Mouse (Mus musculus): ENCODE results near the gene Irf2bp2. TPM values are rescaled to one million over a fixed set of nuclear protein-coding genes. Genes with fewer than 3 reads are reported as not detected.

The Irf2bp2 gene
- polyA plus RNA-seq, 1 experiment from 2014 or later, result 16.1 TPM

- H3K9me3 ChIP-seq, result no peaks in the 10 kb centered on the region
- H3K27ac ChIP-seq, result peak overlapping the region; percentile 84
- 10% methylated on average over 4 of the region's 4 CpGs for WGBS
Observed at GRCm38 (mm10) chr8:126590599-126590998, 3.2 kb downstream of the Irf2bp2 start.

GRCm38 (mm10) chr8:126590024-126590529 lies 3.7 kb downstream of the Irf2bp2 start:
- H3K36me3 ChIP-seq, result peaks cover 6% of the 10 kb centered on the region; the same call in 1 of the 2 replicates
- H3K4me3 ChIP-seq (replicated peaks), result peak overlapping the region; percentile 99
- H3K4me1 ChIP-seq (replicated peaks), result peaks cover 25% of the 10 kb centered on the region
- peak overlapping the region; percentile 84 for H3K27ac ChIP-seq
- H3K4me2 ChIP-seq (replicated peaks), result peak overlapping the region; percentile 79
- peak overlapping the region; percentile 66 for H3K9ac ChIP-seq
- H3K9me3 ChIP-seq, result no peaks in the 10 kb centered on the region
- no peaks in the 10 kb centered on the region for H3K27me3 ChIP-seq (replicated peaks)
- whole genome bisulfite sequencing, result under 1% methylated on average over 14 of the region's 14 CpGs
- ATAC-seq, result no peak

More at GRCm38 (mm10) chr8:126590599-126590998, 3.2 kb downstream of the Irf2bp2 start:
- Histone ChIP-seq H3K27me3 (replicated peaks) (no peaks in the 10 kb centered on the region), H3K4me2 (replicated peaks) (peak overlapping the region; percentile 79), H3K36me3 (peaks cover 6% of the 10 kb centered on the region; the same call in 1 of the 2 replicates), H3K4me3 (replicated peaks) (peak overlapping the region; percentile 99), H3K4me1 (replicated peaks) (peaks cover 25% of the 10 kb centered on the region), H3K9ac (peak overlapping the region; percentile 66)
- no peak for ATAC-seq

- Histone ChIP-seq H3K4me1 (replicated peaks) (peaks cover 25% of the 10 kb centered on the region), H3K27ac (peak overlapping the region; percentile 84), H3K9me3 (no peaks in the 10 kb centered on the region), H3K4me2 (replicated peaks) (peak overlapping the region; percentile 79), H3K27me3 (replicated peaks) (no peaks in the 10 kb centered on the region), H3K9ac (peak overlapping the region; percentile 66), H3K4me3 (replicated peaks) (peak overlapping the region; percentile 99), H3K36me3 (peaks cover 6% of the 10 kb centered on the region; the same call in 1 of the 2 replicates)
- ATAC-seq, result no peak
- WGBS, result 6% methylated on average over 1 of the region's 1 CpGs
Observed at GRCm38 (mm10) chr8:126589507-126590023, 4.2 kb downstream of the Irf2bp2 start.

DNA sequence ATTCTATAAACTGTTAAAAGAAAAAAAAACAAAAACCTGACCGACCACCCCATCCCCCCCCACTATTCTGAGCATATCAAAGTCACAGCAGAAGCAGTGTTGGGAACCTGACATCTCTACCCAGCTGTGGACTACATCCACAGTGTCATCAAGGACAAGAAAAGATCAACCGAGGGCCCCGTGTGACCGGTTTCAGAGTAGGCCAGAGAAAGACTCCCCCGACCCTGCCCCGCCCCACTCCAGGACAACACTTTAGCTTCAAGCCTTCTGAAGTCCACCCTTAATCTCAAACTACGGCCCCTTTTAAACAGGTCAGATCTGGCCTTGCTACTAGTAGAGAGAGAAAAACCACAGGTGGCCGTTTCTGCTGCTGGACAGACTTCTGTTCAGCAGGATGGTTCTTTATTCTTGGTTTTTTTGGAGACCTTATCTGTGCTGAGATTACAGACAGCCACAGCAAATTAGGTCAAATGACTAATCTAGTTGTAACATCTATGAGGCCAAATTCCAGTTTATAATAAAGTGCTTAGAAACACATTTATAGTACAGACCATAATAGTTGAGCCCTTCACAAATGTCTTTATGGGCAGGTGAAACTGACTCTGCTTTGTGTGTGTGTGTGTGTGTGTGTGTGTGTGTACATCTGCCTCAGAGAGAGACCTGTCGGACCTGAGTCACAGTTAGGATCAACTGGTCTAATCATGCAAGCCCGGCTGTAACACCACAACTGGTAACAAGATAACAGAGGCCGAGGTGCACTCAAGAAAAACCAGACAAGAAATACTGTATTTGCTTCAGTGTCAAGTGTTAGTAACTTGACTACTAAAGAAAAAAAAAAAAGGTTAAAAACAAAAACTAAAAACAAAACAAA lies 4.9 kb downstream of the Irf2bp2 start:
- Histone ChIP-seq H3K36me3 (peaks cover 6% of the 10 kb centered on the region; the same call in 1 of the 2 replicates), H3K27ac (peak overlapping the region; percentile 74), H3K9me3 (no peaks in the 10 kb centered on the region), H3K27me3 (replicated peaks) (no peaks in the 10 kb centered on the region), H3K9ac (peak overlapping the region; percentile 66), H3K4me2 (replicated peaks) (peak overlapping the region; percentile 79), H3K4me3 (replicated peaks) (peak overlapping the region; percentile 99), H3K4me1 (replicated peaks) (peaks cover 30% of the 10 kb centered on the region)
- no peak for ATAC-seq
- 8% methylated on average over 11 of the region's 11 CpGs for WGBS

DNA sequence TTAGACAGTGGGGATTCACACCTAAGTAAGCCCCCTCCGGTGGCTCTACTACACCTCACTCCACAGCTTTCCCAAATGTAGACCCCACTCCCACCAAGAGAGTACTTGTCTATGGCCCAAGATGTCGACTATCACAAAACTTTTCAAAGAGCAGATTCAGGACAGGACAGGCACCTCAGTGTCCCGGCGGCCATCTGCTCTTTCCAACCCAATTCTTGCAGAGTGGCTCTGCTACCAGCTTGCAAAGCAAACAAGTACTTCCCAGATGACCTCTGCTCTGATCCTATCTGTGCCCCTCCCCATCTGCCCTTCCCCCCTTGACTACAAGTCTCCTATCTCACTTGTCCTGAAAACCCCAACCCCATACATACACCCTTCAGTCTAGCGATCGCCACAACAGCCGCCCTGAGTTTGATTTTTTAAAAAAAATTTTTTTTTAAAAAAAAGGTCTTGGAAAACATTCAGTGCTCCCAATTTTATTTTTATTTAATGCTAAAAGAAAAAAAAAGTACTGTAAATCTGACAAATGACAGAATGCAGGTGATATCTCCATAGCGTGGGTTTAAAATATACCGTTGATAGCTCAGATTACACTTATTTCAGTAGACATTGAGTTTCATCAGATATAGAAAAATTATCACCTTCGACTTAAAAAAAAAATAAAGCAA lies 5.8 kb downstream of the Irf2bp2 start:
- Histone ChIP-seq H3K4me2 (replicated peaks) (peak overlapping the region; percentile 79), H3K9ac (peak overlapping the region; percentile 66), H3K27ac (peak overlapping the region; percentile 74), H3K36me3 (peaks cover 6% of the 10 kb centered on the region; the same call in 1 of the 2 replicates), H3K9me3 (no peaks in the 10 kb centered on the region), H3K4me3 (replicated peaks) (peak overlapping the region; percentile 99), H3K4me1 (replicated peaks) (peaks cover 32% of the 10 kb centered on the region), H3K27me3 (replicated peaks) (no peaks in the 10 kb centered on the region)
- ATAC-seq, result no peak
- WGBS, result 21% methylated on average over 10 of the region's 10 CpGs

GRCm38 (mm10) chr8:126586599-126587577 lies 6.9 kb downstream of the Irf2bp2 start:
- peak overlapping the region; percentile 17 for H3K4me3 ChIP-seq (replicated peaks)
- ATAC-seq, result no peak
- peaks cover 6% of the 10 kb centered on the region; the same call in 1 of the 2 replicates for H3K36me3 ChIP-seq
- WGBS, result 53% methylated on average over 10 of the region's 10 CpGs
- H3K4me2 ChIP-seq (replicated peaks), result peak overlapping the region; percentile 79
- H3K9ac ChIP-seq, result peak overlapping the region; percentile 34; the same call in 1 of the 2 replicates
- peak overlapping the region; percentile 71 for H3K27ac ChIP-seq
- no peaks in the 10 kb centered on the region for H3K9me3 ChIP-seq
- H3K27me3 ChIP-seq (replicated peaks), result no peaks in the 10 kb centered on the region
- peaks cover 32% of the 10 kb centered on the region for H3K4me1 ChIP-seq (replicated peaks)

- Histone ChIP-seq H3K4me1 (replicated peaks) (peaks cover 32% of the 10 kb centered on the region), H3K9ac (no peak overlapping the region), H3K36me3 (peaks cover 2% of the 10 kb centered on the region; the same call in 1 of the 2 replicates), H3K27me3 (replicated peaks) (no peaks in the 10 kb centered on the region), H3K4me3 (replicated peaks) (no peak overlapping the region), H3K27ac (peak overlapping the region; percentile 96; the same call in 1 of the 2 replicates), H3K9me3 (no peaks in the 10 kb centered on the region), H3K4me2 (replicated peaks) (peak overlapping the region; percentile 79; the same call in 1 of the 2 replicates)
- no peak for ATAC-seq
- WGBS, result 64% methylated on average over 2 of the region's 2 CpGs
Observed at GRCm38 (mm10) chr8:126586101-126586500, 7.7 kb downstream of the Irf2bp2 start.

- H3K4me2 ChIP-seq (replicated peaks), result peak overlapping the region; percentile 88
- no peaks in the 10 kb centered on the region for H3K36me3 ChIP-seq
- WGBS, result 35% methylated on average over 9 of the region's 9 CpGs
- H3K4me3 ChIP-seq (replicated peaks), result no peak overlapping the region
- peak overlapping the region; percentile 96 for H3K27ac ChIP-seq
- H3K9me3 ChIP-seq, result no peaks in the 10 kb centered on the region
- H3K27me3 ChIP-seq (replicated peaks), result no peaks in the 10 kb centered on the region
- H3K9ac ChIP-seq, result no peak overlapping the region
- peaks cover 32% of the 10 kb centered on the region for H3K4me1 ChIP-seq (replicated peaks)
- no peak for ATAC-seq
Observed at GRCm38 (mm10) chr8:126585561-126586031, 8.2 kb downstream of the Irf2bp2 start.

- peak overlapping the region; percentile 96 for H3K27ac ChIP-seq
- ATAC-seq, result peak; percentile 37; the same call in 1 of the 2 replicates
- peak overlapping the region; percentile 42 for H3K4me3 ChIP-seq (replicated peaks)
- no peaks in the 10 kb centered on the region for H3K36me3 ChIP-seq
- peak overlapping the region; percentile 88 for H3K4me2 ChIP-seq (replicated peaks)
- 22% methylated on average over 5 of the region's 5 CpGs for WGBS
- H3K4me1 ChIP-seq (replicated peaks), result peaks cover 32% of the 10 kb centered on the region
- no peaks in the 10 kb centered on the region for H3K9me3 ChIP-seq
- no peaks in the 10 kb centered on the region for H3K27me3 ChIP-seq (replicated peaks)
- H3K9ac ChIP-seq, result peak overlapping the region; percentile 65
Observed at GRCm38 (mm10) chr8:126584844-126585231, 8.9 kb downstream of the Irf2bp2 start.

DNA sequence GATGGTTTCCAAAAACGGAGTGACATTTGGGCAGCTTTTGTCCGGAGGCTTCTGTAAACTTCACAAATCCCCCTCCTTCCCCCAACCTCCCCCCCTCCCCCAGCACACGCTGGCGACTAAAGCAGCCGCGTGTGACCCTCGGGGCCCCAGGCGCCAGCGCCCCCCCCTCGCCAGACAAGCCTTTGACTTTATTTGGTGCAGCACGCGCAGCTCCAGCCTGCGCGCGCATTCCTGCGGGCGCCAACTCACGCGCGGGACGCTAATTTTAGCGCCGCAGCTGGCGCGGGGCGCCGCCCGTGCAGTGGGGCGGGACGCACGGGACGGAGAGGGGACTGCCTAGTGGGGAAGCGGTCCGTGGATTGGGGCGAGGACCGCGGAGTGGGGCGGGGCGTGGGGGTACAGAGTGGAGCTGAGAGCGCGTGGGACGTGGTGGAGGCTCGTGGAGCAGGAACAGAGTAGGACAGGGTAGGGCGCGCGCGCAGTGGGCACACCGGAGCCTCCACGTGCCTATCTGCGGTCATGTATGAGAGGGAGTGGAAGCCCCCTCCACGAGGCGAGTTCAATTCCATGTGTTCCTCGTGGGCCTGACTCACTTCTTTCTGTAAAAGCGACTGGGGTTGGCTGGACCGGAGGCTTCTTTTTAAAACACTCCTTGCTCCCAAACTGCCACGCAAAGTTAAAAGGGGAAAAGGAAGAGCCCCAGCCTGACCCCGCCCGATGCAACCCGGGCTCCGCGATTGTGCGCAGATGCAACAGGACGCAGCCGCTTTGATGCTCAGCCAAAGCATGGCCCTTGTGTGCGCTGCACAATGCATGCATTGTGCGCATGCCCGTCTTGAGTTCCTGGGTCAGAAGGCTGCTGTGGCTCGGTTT lies 9.6 kb downstream of the Irf2bp2 start:
- ATAC-seq, result peak; percentile 82
- H3K27ac ChIP-seq, result peak overlapping the region; percentile 96
- WGBS, result under 1% methylated on average over 68 of the region's 68 CpGs
- no peaks in the 10 kb centered on the region for H3K9me3 ChIP-seq
- H3K4me2 ChIP-seq (replicated peaks), result peak overlapping the region; percentile 88
- H3K27me3 ChIP-seq (replicated peaks), result no peaks in the 10 kb centered on the region
- H3K9ac ChIP-seq, result peak overlapping the region; percentile 65
- H3K4me3 ChIP-seq (replicated peaks), result peak overlapping the region; percentile 42
- H3K4me1 ChIP-seq (replicated peaks), result peaks cover 32% of the 10 kb centered on the region
- no peaks in the 10 kb centered on the region for H3K36me3 ChIP-seq
